Comparison of ENCODE assay signal across 10 mouse cellular contexts in genomic region chr7:19932133-19932876, GRCm38 (mm10). TPM values are rescaled to one million over a fixed set of nuclear protein-coding genes. Genes with fewer than 3 reads are reported as not detected.
DNase-seq lines count a peak whose midpoint lies in the region; ATAC-seq lines count a peak whose summit lies in the region.
"Had no signal": no experiment of that assay in that cellular context is flagged by ENCODE, and none has a peak within 500 bp of the region (broad histone marks: within the 10 kb centered on the region; RNA-seq: fewer than 3 reads in every experiment).

No protein-coding gene starts in this region.

- WGBS in heart, embryonic 12.5 days, result 16% methylated on average over 13 of the region's 13 CpGs
- WGBS in midbrain, embryonic 14.5 days, result 34% methylated on average over 13 of the region's 13 CpGs

- DNase-seq in heart, postnatal 36 days, result no peak
- peak; percentile 89 for DNase-seq in CD4-positive helper T cell, adult 2 months (ENCODE audit: low read depth, low spot score)
- peak; percentile 50 for DNase-seq in brain, adult 2 months (ENCODE audit: low read depth, low spot score)
- DNase-seq in midbrain, embryonic 14.5 days, result no peak
- DNase-seq in adrenal gland, adult 8-10 months, result no peak
- no peak for DNase-seq in gastrocnemius, postnatal 4 days (ENCODE audit: low spot score in 2 of 2)
- no peak for DNase-seq in ovary, postnatal 36 days (ENCODE audit: low spot score)

- H3K36me3 ChIP-seq in heart, embryonic 12.5 days, result no peaks in the 10 kb centered on the region
- no peaks in the 10 kb centered on the region for H3K36me3 ChIP-seq in midbrain, embryonic 14.5 days (ENCODE audit: control insufficient read depth, insufficient read depth, low read length)

- H3K27me3 ChIP-seq in heart, embryonic 12.5 days (replicated peaks), result 0 out of 2 replicates have a peak, but pooled peaks cover 5% of the 10 kb centered on the region
- no peaks in the 10 kb centered on the region for H3K27me3 ChIP-seq in midbrain, embryonic 14.5 days (ENCODE audit: control insufficient read depth, insufficient read depth, low read length)

- no peak overlapping the region for H3K27ac ChIP-seq in heart, embryonic 12.5 days (ENCODE audit: poor library complexity, severe bottlenecking)
- no peak overlapping the region for H3K27ac ChIP-seq in midbrain, embryonic 14.5 days (replicated peaks; ENCODE audit: low read depth, low read length)

- no peak for ATAC-seq in heart, embryonic 12.5 days (ENCODE audit: insufficient number of reproducible peaks, low FRiP score)
- ATAC-seq in midbrain, embryonic 14.5 days (ENCODE audit: low FRiP score, low TSS enrichment), result no peak

- no peak overlapping the region; the same call in 1 of the 2 replicates for H3K9ac ChIP-seq in heart, embryonic 12.5 days
- no peak overlapping the region for H3K9ac ChIP-seq in midbrain, embryonic 14.5 days (replicated peaks; ENCODE audit: low read length)

- H3K4me1 ChIP-seq in heart, embryonic 12.5 days (replicated peaks), result peaks cover 35% of the 10 kb centered on the region
- H3K4me1 ChIP-seq in midbrain, embryonic 14.5 days (ENCODE audit: control insufficient read depth, insufficient read depth, low read length), result no peaks in the 10 kb centered on the region

- intact Hi-C loops in heart, postnatal 36 days (cut with DNase I), result no loop called here

- no peaks in the 10 kb centered on the region for H3K9me3 ChIP-seq in heart, embryonic 12.5 days (replicated peaks)
- no peaks in the 10 kb centered on the region for H3K9me3 ChIP-seq in midbrain, embryonic 14.5 days (ENCODE audit: control insufficient read depth, low read length)

- H3K4me2 ChIP-seq in heart, embryonic 12.5 days, result peak overlapping the region; percentile 60
- H3K4me2 ChIP-seq in midbrain, embryonic 14.5 days (ENCODE audit: low read length), result peak overlapping the region; percentile 48

- H3K4me3 ChIP-seq in heart, embryonic 12.5 days, result no peak overlapping the region
- no peak overlapping the region for H3K4me3 ChIP-seq in midbrain, embryonic 14.5 days (replicated peaks; ENCODE audit: low read depth, low read length)

RNA-seq across cellular contexts. Expression of gene Pvr, which starts 11.3 kb away (rescaled TPM):
- 15.7 and 16.0 TPM in 2 replicates for polyA plus RNA-seq in heart, embryonic 12.5 days (2016; fragmentation: Nextera tagmentation; extraction: Ambion mirVana)
- 10 to 100 TPM; 19.8 to 25.0 TPM for total RNA-seq in heart, postnatal 36 days (2021)
- 4.9 and 8.2 TPM in 2 replicates for polyA plus RNA-seq in midbrain, embryonic 14.5 days (2014; fragmentation: Nextera tagmentation; extraction: Ambion mirVana)
- total RNA-seq in adrenal gland, adult 8-10 months (2022), result 10 to 100 TPM; 20.6 to 34.2 (median 24.5) TPM
- 10 to 100 TPM; 22.3 to 23.0 TPM for total RNA-seq in gastrocnemius, postnatal 4 days (2021)

RNA-seq across cellular contexts. Expression of gene Igsf23, which starts 18.3 kb away (rescaled TPM):
- polyA plus RNA-seq in heart, embryonic 12.5 days (2016; fragmentation: Nextera tagmentation; extraction: Ambion mirVana), result 1.0 and 1.2 TPM in 2 replicates
- total RNA-seq in heart, postnatal 36 days (2021), result 1 to 10 TPM; 1.4 TPM
- not detected in 2 replicates for polyA plus RNA-seq in midbrain, embryonic 14.5 days (2014; fragmentation: Nextera tagmentation; extraction: Ambion mirVana)
- total RNA-seq in adrenal gland, adult 8-10 months (2022), result not detected
- not detected for total RNA-seq in gastrocnemius, postnatal 4 days (2021)
- polyA plus RNA-seq: macrophage had no signal

RNA-seq across cellular contexts. Expression of gene Ceacam20, which starts 32.9 kb away (rescaled TPM):
- 0.42 TPM in 1 of 2 replicates, not detected in the other for polyA plus RNA-seq in heart, embryonic 12.5 days (2016; fragmentation: Nextera tagmentation; extraction: Ambion mirVana)
- total RNA-seq in heart, postnatal 36 days (2021), result not detected
- not detected in 2 replicates for polyA plus RNA-seq in midbrain, embryonic 14.5 days (2014; fragmentation: Nextera tagmentation; extraction: Ambion mirVana)
- total RNA-seq in adrenal gland, adult 8-10 months (2022), result not detected
- total RNA-seq in gastrocnemius, postnatal 4 days (2021), result not detected
- polyA plus RNA-seq: macrophage; urinary bladder, adult 2 months had no signal

RNA-seq across cellular contexts. Expression of gene Ceacam19, which starts 44.5 kb away (rescaled TPM):
- not detected in 2 replicates for polyA plus RNA-seq in heart, embryonic 12.5 days (2016; fragmentation: Nextera tagmentation; extraction: Ambion mirVana)
- total RNA-seq in heart, postnatal 36 days (2021), result not detected
- not detected in 2 replicates for polyA plus RNA-seq in midbrain, embryonic 14.5 days (2014; fragmentation: Nextera tagmentation; extraction: Ambion mirVana)
- not detected for total RNA-seq in adrenal gland, adult 8-10 months (2022)
- not detected for total RNA-seq in gastrocnemius, postnatal 4 days (2021)

RNA-seq across cellular contexts. Expression of gene Nlrp9b, which starts 59.0 kb away (rescaled TPM):
- polyA plus RNA-seq in heart, embryonic 12.5 days (2016; fragmentation: Nextera tagmentation; extraction: Ambion mirVana), result not detected in 2 replicates
- total RNA-seq in heart, postnatal 36 days (2021), result not detected
- polyA plus RNA-seq in midbrain, embryonic 14.5 days (2014; fragmentation: Nextera tagmentation; extraction: Ambion mirVana), result not detected in 2 replicates
- not detected for total RNA-seq in adrenal gland, adult 8-10 months (2022)
- not detected for total RNA-seq in gastrocnemius, postnatal 4 days (2021)
- polyA plus RNA-seq: macrophage; urinary bladder, adult 2 months had no signal

Comparison
In these comparisons a context has a peak if more than half of its experiments do, and no peak if none do; other contexts are left out.
1. DNase-seq: peak in CD4-positive helper T cell, adult 2 months (single experiment) and brain, adult 2 months (single experiment); none in heart, postnatal 36 days (0 of 2), midbrain, embryonic 14.5 days (single experiment), adrenal gland, adult 8-10 months (single experiment), gastrocnemius, postnatal 4 days (0 of 2) and ovary, postnatal 36 days (single experiment).